Mouse (Mus musculus): ENCODE data around the gene Ppil6. TPM values are rescaled to one million over a fixed set of nuclear protein-coding genes. Genes with fewer than 3 reads are reported as not detected.
A peak's percentile ranks its signal among the peaks of the same experiment; 100 is the strongest.

Ppil6 gene
- polyA plus RNA-seq, 1 experiment, result 0.08 TPM

- no peak overlapping the region for H3K4me3 ChIP-seq (ENCODE audit: insufficient read depth, poor library complexity, severe bottlenecking)
- no peak for TF ChIP-seq MYOD1 (IDR thresholded peaks at IDR 0.05; ENCODE audit: control insufficient read depth, insufficient read length, low read depth)
- no peak for TF ChIP-seq CEBPB (IDR thresholded peaks at IDR 0.05; ENCODE audit: low read depth)
- no peak for TF ChIP-seq CTCF (IDR thresholded peaks at IDR 0.05; ENCODE audit: control insufficient read depth, insufficient read depth, insufficient read length)
- TF ChIP-seq MAX (IDR thresholded peaks at IDR 0.05), result no peak
Observed at GRCm38 (mm10) chr10:41545224-41545755, 55.1 kb downstream of the Ppil6 start.

GRCm38 (mm10) chr10:41546396-41547165 lies 56.3 kb downstream of the Ppil6 start:
- no peaks in the 10 kb centered on the region for H3K27me3 ChIP-seq (ENCODE audit: control insufficient read depth, insufficient read depth, insufficient read length)
- H3ac ChIP-seq (ENCODE audit: control insufficient read depth, insufficient read length, low read depth), result no peak overlapping the region
- H3K79me3 ChIP-seq (ENCODE audit: low read depth), result no peaks in the 10 kb centered on the region
- no peak overlapping the region for H3K4me3 ChIP-seq (ENCODE audit: insufficient read depth, poor library complexity, severe bottlenecking)
- H3K36me3 ChIP-seq (ENCODE audit: control insufficient read depth, insufficient read depth), result no peaks in the 10 kb centered on the region
- no peaks in the 10 kb centered on the region for H3K79me2 ChIP-seq (ENCODE audit: control insufficient read depth, insufficient read depth)
- no peak for TF ChIP-seq MAX (IDR thresholded peaks at IDR 0.05)
- TF ChIP-seq USF1 (IDR thresholded peaks at IDR 0.05; ENCODE audit: low read depth), result no peak
- no peak for TF ChIP-seq MYOD1 (IDR thresholded peaks at IDR 0.05; ENCODE audit: control insufficient read depth, insufficient read length, low read depth)
- no peak for TF ChIP-seq FOSL1 (IDR thresholded peaks at IDR 0.05; ENCODE audit: insufficient read depth, low read length, poor library complexity, severe bottlenecking)
- TF ChIP-seq CTCF (IDR thresholded peaks at IDR 0.05; ENCODE audit: control insufficient read depth, insufficient read depth, insufficient read length), result no peak
- no peak for TF ChIP-seq MYOG (IDR thresholded peaks at IDR 0.05; ENCODE audit: control insufficient read depth, extremely low read depth, insufficient read length)
- TF ChIP-seq CEBPB (IDR thresholded peaks at IDR 0.05; ENCODE audit: low read depth), result no peak

More at GRCm38 (mm10) chr10:41545224-41545755, 55.1 kb downstream of the Ppil6 start:
- Histone ChIP-seq H3K79me3 (ENCODE audit: low read depth) (no peaks in the 10 kb centered on the region), H3K36me3 (ENCODE audit: control insufficient read depth, insufficient read depth) (no peaks in the 10 kb centered on the region), H3ac (ENCODE audit: control insufficient read depth, insufficient read length, low read depth) (no peak overlapping the region), H3K79me2 (ENCODE audit: control insufficient read depth, insufficient read depth) (no peaks in the 10 kb centered on the region), H3K27me3 (ENCODE audit: control insufficient read depth, insufficient read depth, insufficient read length) (no peaks in the 10 kb centered on the region)

- peak; percentile 54 for TF ChIP-seq MYOD1 (IDR thresholded peaks at IDR 0.05; ENCODE audit: control insufficient read depth, insufficient read length, low read depth)
- TF ChIP-seq MAX (IDR thresholded peaks at IDR 0.05), result no peak
- H3K4me3 ChIP-seq (ENCODE audit: insufficient read depth, poor library complexity, severe bottlenecking), result no peak overlapping the region
Observed at GRCm38 (mm10) chr10:41550711-41551110, 60.5 kb downstream of the Ppil6 start.

GRCm38 (mm10) chr10:41552319-41552718 lies 62.1 kb downstream of the Ppil6 start:
- Histone ChIP-seq H3K36me3 (ENCODE audit: control insufficient read depth, insufficient read depth) (no peaks in the 10 kb centered on the region), H3ac (ENCODE audit: control insufficient read depth, insufficient read length, low read depth) (no peak overlapping the region), H3K4me3 (ENCODE audit: insufficient read depth, poor library complexity, severe bottlenecking) (no peak overlapping the region), H3K27me3 (ENCODE audit: control insufficient read depth, insufficient read depth, insufficient read length) (no peaks in the 10 kb centered on the region), H3K79me3 (ENCODE audit: low read depth) (no peaks in the 10 kb centered on the region), H3K79me2 (ENCODE audit: control insufficient read depth, insufficient read depth) (no peaks in the 10 kb centered on the region)
- TF ChIP-seq CTCF (IDR thresholded peaks at IDR 0.05; ENCODE audit: control insufficient read depth, insufficient read depth, insufficient read length) (no peak), MYOG (IDR thresholded peaks at IDR 0.05; ENCODE audit: control insufficient read depth, extremely low read depth, insufficient read length) (no peak), MAX (IDR thresholded peaks at IDR 0.05) (no peak), FOSL1 (IDR thresholded peaks at IDR 0.05; ENCODE audit: insufficient read depth, low read length, poor library complexity, severe bottlenecking) (no peak), CEBPB (IDR thresholded peaks at IDR 0.05; ENCODE audit: low read depth) (no peak), USF1 (IDR thresholded peaks at IDR 0.05; ENCODE audit: low read depth) (no peak), MYOD1 (IDR thresholded peaks at IDR 0.05; ENCODE audit: control insufficient read depth, insufficient read length, low read depth) (no peak)

More at GRCm38 (mm10) chr10:41550711-41551110, 60.5 kb downstream of the Ppil6 start:
- Histone ChIP-seq H3K79me3 (ENCODE audit: low read depth) (no peaks in the 10 kb centered on the region), H3K79me2 (ENCODE audit: control insufficient read depth, insufficient read depth) (no peaks in the 10 kb centered on the region), H3K27me3 (ENCODE audit: control insufficient read depth, insufficient read depth, insufficient read length) (no peaks in the 10 kb centered on the region), H3ac (ENCODE audit: control insufficient read depth, insufficient read length, low read depth) (no peak overlapping the region), H3K36me3 (ENCODE audit: control insufficient read depth, insufficient read depth) (no peaks in the 10 kb centered on the region)

- H3K79me2 ChIP-seq (ENCODE audit: control insufficient read depth, insufficient read depth), result no peaks in the 10 kb centered on the region
- TF ChIP-seq MAX (IDR thresholded peaks at IDR 0.05) (no peak), CTCF (IDR thresholded peaks at IDR 0.05; ENCODE audit: control insufficient read depth, insufficient read depth, insufficient read length) (no peak), USF1 (IDR thresholded peaks at IDR 0.05; ENCODE audit: low read depth) (no peak), FOSL1 (IDR thresholded peaks at IDR 0.05; ENCODE audit: insufficient read depth, low read length, poor library complexity, severe bottlenecking) (no peak), MYOG (IDR thresholded peaks at IDR 0.05; ENCODE audit: control insufficient read depth, extremely low read depth, insufficient read length) (no peak), MYOD1 (IDR thresholded peaks at IDR 0.05; ENCODE audit: control insufficient read depth, insufficient read length, low read depth) (peak; percentile 61)
- no peaks in the 10 kb centered on the region for H3K27me3 ChIP-seq (ENCODE audit: control insufficient read depth, insufficient read depth, insufficient read length)
- no peak overlapping the region for H3ac ChIP-seq (ENCODE audit: control insufficient read depth, insufficient read length, low read depth)
- no peaks in the 10 kb centered on the region for H3K36me3 ChIP-seq (ENCODE audit: control insufficient read depth, insufficient read depth)
- H3K79me3 ChIP-seq (ENCODE audit: low read depth), result no peaks in the 10 kb centered on the region
- no peak overlapping the region for H3K4me3 ChIP-seq (ENCODE audit: insufficient read depth, poor library complexity, severe bottlenecking)
Observed at GRCm38 (mm10) chr10:41552847-41553589, 62.8 kb downstream of the Ppil6 start.

Measured in C2C12 (cell line).